Mouse (Mus musculus) thymus, postnatal 4 days (tissue): ENCODE measurements around the gene Tmem171.

Source experiments
- DNase-seq: peaks from one replicate; pipeline ENCODE4 v3.0.0; 2021

The Tmem171 gene

GRCm38 (mm10) chr13:98691956-98692515 is 2.6 kb downstream of the Tmem171 start:
- no peak for DNase-seq

GRCm38 (mm10) chr13:98690886-98691285 is 3.7 kb downstream of the Tmem171 start:
- no peak for DNase-seq

GRCm38 (mm10) chr13:98689605-98690290 is 4.9 kb downstream of the Tmem171 start:
- no peak for DNase-seq

GRCm38 (mm10) chr13:98687931-98688330 is 6.7 kb downstream of the Tmem171 start:
- DNase-seq = no peak

GRCm38 (mm10) chr13:98684144-98684900 is 10.3 kb downstream of the Tmem171 start:
- DNase-seq = no peak

GRCm38 (mm10) chr13:98683412-98683811 is 11.2 kb downstream of the Tmem171 start:
- DNase-seq = no peak

GRCm38 (mm10) chr13:98680470-98681060 is 14.1 kb downstream of the Tmem171 start:
- DNase-seq = no peak

GRCm38 (mm10) chr13:98679631-98680041 is 15.0 kb downstream of the Tmem171 start:
- DNase-seq = no peak

GRCm38 (mm10) chr13:98679230-98679629 is 15.4 kb downstream of the Tmem171 start:
- DNase-seq = no peak

- no peak for DNase-seq
Measured at GRCm38 (mm10) chr13:98673922-98674321, 20.7 kb downstream of the Tmem171 start.

GRCm38 (mm10) chr13:98669296-98669695 is 25.3 kb downstream of the Tmem171 start:
- no peak for DNase-seq

- no peak for DNase-seq
Measured at GRCm38 (mm10) chr13:98667316-98667715, 27.3 kb downstream of the Tmem171 start.

GRCm38 (mm10) chr13:98665240-98665639 is 29.4 kb downstream of the Tmem171 start:
- DNase-seq = no peak

- no peak for DNase-seq
Measured at GRCm38 (mm10) chr13:98662173-98662675, 32.4 kb downstream of the Tmem171 start.

GRCm38 (mm10) chr13:98656034-98656471 is 38.6 kb downstream of the Tmem171 start:
- DNase-seq = no peak

GRCm38 (mm10) chr13:98655346-98655745 is 39.3 kb downstream of the Tmem171 start:
- no peak for DNase-seq

- DNase-seq = no peak
Measured at GRCm38 (mm10) chr13:98654129-98654939, 40.3 kb downstream of the Tmem171 start.

GRCm38 (mm10) chr13:98652194-98652593 is 42.4 kb downstream of the Tmem171 start:
- no peak for DNase-seq

GRCm38 (mm10) chr13:98651228-98651977 is 43.2 kb downstream of the Tmem171 start:
- DNase-seq = no peak

- DNase-seq = no peak
Measured at GRCm38 (mm10) chr13:98647775-98648568, 46.7 kb downstream of the Tmem171 start.
